Mouse (Mus musculus): ENCODE measurements around the gene Fkbp5. TPM values are rescaled to one million over a fixed set of nuclear protein-coding genes. Genes with fewer than 3 reads are reported as not detected.

The Fkbp5 gene
- polyA plus RNA-seq, 1 experiment from 2014 or later, result 12.8 TPM

DNA sequence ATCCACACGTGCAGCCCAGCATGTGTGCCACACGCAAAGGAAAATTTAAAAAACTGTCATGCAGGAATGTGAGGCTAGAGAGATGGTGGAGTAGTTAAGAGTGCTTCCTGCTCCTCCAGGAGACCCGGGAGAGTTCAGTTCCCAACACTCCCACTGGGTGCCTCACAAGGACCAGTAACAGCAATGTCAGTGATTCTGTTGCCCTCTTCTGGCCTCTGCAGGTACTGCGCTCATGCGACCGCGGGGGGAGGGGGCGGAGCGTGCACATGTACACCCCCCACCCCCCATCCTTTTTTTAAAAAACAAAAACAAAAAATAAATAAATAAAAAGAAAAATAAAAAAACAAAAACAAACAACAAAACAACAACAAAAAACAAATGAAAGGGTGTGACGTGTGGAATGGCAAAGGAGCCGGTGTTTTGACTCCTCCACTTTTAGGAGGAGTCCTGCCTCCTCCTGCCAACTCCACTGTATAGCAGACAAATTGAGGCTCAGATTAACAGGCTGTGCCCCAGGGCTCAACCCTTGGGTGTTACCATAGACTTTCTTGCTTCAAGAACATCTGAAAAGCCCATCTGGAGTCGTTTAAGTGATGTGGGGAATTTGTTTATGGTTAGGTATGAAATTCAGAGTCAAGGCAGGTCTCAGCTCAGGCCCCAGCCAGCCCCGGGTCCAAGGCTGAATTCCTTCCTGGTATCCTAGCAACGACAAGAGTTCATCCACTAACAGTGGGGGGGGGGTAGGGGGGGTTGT is 35.9 kb upstream of the Fkbp5 start:
- Histone ChIP-seq H3K36me3 (replicated peaks; ENCODE audit: control insufficient read depth, insufficient read depth, low read depth, low read length) (no peaks in the 10 kb centered on the region), H3K4me3 (ENCODE audit: low read depth, low read length) (no peak overlapping the region), H3K4me2 (ENCODE audit: low read depth, low read length) (no peak overlapping the region), H3K9me3 (replicated peaks; ENCODE audit: control insufficient read depth, low read length) (no peaks in the 10 kb centered on the region), H3K9ac (replicated peaks; ENCODE audit: low read length) (no peak overlapping the region), H3K27ac (replicated peaks; ENCODE audit: low read depth, low read length) (no peak overlapping the region), H3K27me3 (ENCODE audit: control insufficient read depth, insufficient read depth, low read length) (no peaks in the 10 kb centered on the region), H3K4me1 (ENCODE audit: control insufficient read depth, insufficient read depth, low read length) (no peaks in the 10 kb centered on the region; the same call in 1 of the 2 replicates)
- DNase-seq (ENCODE audit: low spot score), result peak; percentile 95
- WGBS, result 5% methylated on average over 14 of the region's 14 CpGs
- peak; percentile 75 for ATAC-seq (replicated peaks; ENCODE audit: insufficient number of reproducible peaks, low FRiP score, low TSS enrichment, low read depth)

DNA sequence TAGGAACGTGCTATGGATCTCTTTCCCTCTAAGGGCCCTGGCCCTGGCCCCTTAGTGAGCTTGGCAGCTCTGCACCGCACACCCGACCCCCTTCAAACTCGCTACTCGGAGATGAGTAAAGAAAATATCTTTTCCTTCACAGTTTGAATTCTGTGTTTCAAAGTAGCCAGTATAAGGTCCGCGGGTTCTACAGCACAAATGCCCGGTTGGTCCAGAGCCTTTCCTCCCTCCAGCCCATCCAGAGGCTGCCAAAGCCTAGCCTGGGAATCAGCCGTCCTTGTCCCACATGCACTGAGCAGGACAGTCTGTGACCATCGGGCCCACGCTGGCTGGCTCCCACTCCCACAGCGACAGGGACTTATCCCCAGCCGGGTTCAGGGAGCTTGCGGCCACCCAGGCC is 31.8 kb upstream of the Fkbp5 start, which contains the start of gene Clpsl2:
Clpsl2 (plus strand) TSS at position 301 of the 400 bp plus-strand sequence.
- H3K27me3 ChIP-seq (ENCODE audit: control insufficient read depth, insufficient read depth, low read length), result no peaks in the 10 kb centered on the region
- H3K4me3 ChIP-seq (ENCODE audit: low read depth, low read length), result no peak within 1 kb of the TSS
- ATAC-seq (replicated peaks; ENCODE audit: insufficient number of reproducible peaks, low FRiP score, low TSS enrichment, low read depth) (no peak), DNase-seq (ENCODE audit: low spot score) (no peak)
- no peaks in the 10 kb centered on the region for H3K9me3 ChIP-seq (replicated peaks; ENCODE audit: control insufficient read depth, low read length)
- no peaks in the 10 kb centered on the region for H3K4me1 ChIP-seq (ENCODE audit: control insufficient read depth, insufficient read depth, low read length)
- WGBS, result 72% methylated on average over 14 of the region's 14 CpGs
- H3K9ac ChIP-seq (replicated peaks; ENCODE audit: low read length), result no peak within 1 kb of the TSS
- H3K27ac ChIP-seq (replicated peaks; ENCODE audit: low read depth, low read length), result no peak within 1 kb of the TSS
- H3K4me2 ChIP-seq (ENCODE audit: low read depth, low read length), result no peak within 1 kb of the TSS
- H3K36me3 ChIP-seq (replicated peaks; ENCODE audit: control insufficient read depth, insufficient read depth, low read depth, low read length), result no peaks in the 10 kb centered on the region

GRCm38 (mm10) chr17:28548550-28548949 is 31.2 kb upstream of the Fkbp5 start:
- H3K27ac ChIP-seq (replicated peaks; ENCODE audit: low read depth, low read length), result no peak overlapping the region
- 54% methylated on average over 11 of the region's 11 CpGs for WGBS
- no peaks in the 10 kb centered on the region for H3K27me3 ChIP-seq (ENCODE audit: control insufficient read depth, insufficient read depth, low read length)
- H3K36me3 ChIP-seq (replicated peaks; ENCODE audit: control insufficient read depth, insufficient read depth, low read depth, low read length), result no peaks in the 10 kb centered on the region
- H3K4me3 ChIP-seq (ENCODE audit: low read depth, low read length), result no peak overlapping the region
- no peak overlapping the region for H3K9ac ChIP-seq (replicated peaks; ENCODE audit: low read length)
- no peaks in the 10 kb centered on the region for H3K4me1 ChIP-seq (ENCODE audit: control insufficient read depth, insufficient read depth, low read length)
- no peaks in the 10 kb centered on the region for H3K9me3 ChIP-seq (replicated peaks; ENCODE audit: control insufficient read depth, low read length)
- no peak for DNase-seq (ENCODE audit: low spot score)
- no peak for ATAC-seq (replicated peaks; ENCODE audit: insufficient number of reproducible peaks, low FRiP score, low TSS enrichment, low read depth)
- H3K4me2 ChIP-seq (ENCODE audit: low read depth, low read length), result no peak overlapping the region

DNA sequence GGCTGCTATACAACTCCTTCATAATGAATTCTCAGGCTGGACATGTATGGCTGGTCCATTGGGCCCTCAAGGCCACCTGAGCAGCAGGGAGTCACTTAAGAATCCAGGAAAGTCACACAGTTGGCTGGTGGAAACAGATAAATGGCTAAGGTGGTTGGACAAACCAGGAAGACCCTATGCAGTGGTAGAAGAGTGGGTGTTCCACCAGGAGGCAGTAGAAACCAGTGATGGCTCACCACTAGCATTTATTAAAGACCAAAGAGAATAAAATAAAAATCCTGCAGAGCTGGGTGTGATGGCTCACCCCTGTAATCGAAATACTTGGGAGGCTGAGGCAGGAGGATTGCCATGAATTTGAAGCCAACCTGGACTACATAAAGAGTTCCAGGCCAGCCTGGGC is 29.6 kb upstream of the Fkbp5 start:
- DNase-seq (ENCODE audit: low spot score) (no peak), ATAC-seq (replicated peaks; ENCODE audit: insufficient number of reproducible peaks, low FRiP score, low TSS enrichment, low read depth) (no peak)
- Histone ChIP-seq H3K9ac (replicated peaks; ENCODE audit: low read length) (no peak overlapping the region), H3K4me1 (ENCODE audit: control insufficient read depth, insufficient read depth, low read length) (no peaks in the 10 kb centered on the region), H3K27me3 (ENCODE audit: control insufficient read depth, insufficient read depth, low read length) (no peaks in the 10 kb centered on the region), H3K4me3 (ENCODE audit: low read depth, low read length) (no peak overlapping the region), H3K9me3 (replicated peaks; ENCODE audit: control insufficient read depth, low read length) (no peaks in the 10 kb centered on the region), H3K36me3 (replicated peaks; ENCODE audit: control insufficient read depth, insufficient read depth, low read depth, low read length) (no peaks in the 10 kb centered on the region), H3K27ac (replicated peaks; ENCODE audit: low read depth, low read length) (no peak overlapping the region), H3K4me2 (ENCODE audit: low read depth, low read length) (no peak overlapping the region)
- WGBS, result 83% methylated on average over 1 of the region's 1 CpGs

DNA sequence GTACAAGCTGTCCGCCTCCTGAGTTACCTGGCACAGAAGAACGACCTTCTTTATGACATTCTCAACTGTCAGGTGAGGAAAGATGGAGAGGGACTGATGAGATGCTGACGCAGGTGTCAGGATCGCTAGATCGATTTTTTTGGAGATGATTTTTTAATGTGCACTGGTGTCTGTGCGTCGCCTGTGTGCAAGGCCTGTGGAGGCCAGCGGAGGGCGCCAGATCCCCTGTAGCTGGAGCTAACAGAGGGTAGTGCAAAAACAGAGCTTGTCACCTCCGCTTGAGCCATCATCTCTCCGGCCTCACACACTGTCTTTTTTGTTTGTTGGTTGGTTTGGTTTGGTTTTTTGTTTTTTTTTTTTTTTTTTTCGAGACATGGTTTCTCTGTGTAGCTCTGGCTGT is 20.6 kb upstream of the Fkbp5 start:
- Histone ChIP-seq H3K36me3 (replicated peaks; ENCODE audit: control insufficient read depth, insufficient read depth, low read depth, low read length) (no peaks in the 10 kb centered on the region), H3K4me1 (ENCODE audit: control insufficient read depth, insufficient read depth, low read length) (no peaks in the 10 kb centered on the region), H3K9me3 (replicated peaks; ENCODE audit: control insufficient read depth, low read length) (no peaks in the 10 kb centered on the region), H3K4me2 (ENCODE audit: low read depth, low read length) (no peak overlapping the region), H3K27ac (replicated peaks; ENCODE audit: low read depth, low read length) (no peak overlapping the region), H3K27me3 (ENCODE audit: control insufficient read depth, insufficient read depth, low read length) (no peaks in the 10 kb centered on the region), H3K9ac (replicated peaks; ENCODE audit: low read length) (no peak overlapping the region), H3K4me3 (ENCODE audit: low read depth, low read length) (no peak overlapping the region)
- DNase-seq (ENCODE audit: low spot score) (no peak), ATAC-seq (replicated peaks; ENCODE audit: insufficient number of reproducible peaks, low FRiP score, low TSS enrichment, low read depth) (no peak)
- WGBS, result 48% methylated on average over 12 of the region's 12 CpGs

- H3K36me3 ChIP-seq (replicated peaks; ENCODE audit: control insufficient read depth, insufficient read depth, low read depth, low read length), result no peaks in the 10 kb centered on the region
- ATAC-seq (replicated peaks; ENCODE audit: insufficient number of reproducible peaks, low FRiP score, low TSS enrichment, low read depth), result no peak
- no peak overlapping the region for H3K4me3 ChIP-seq (ENCODE audit: low read depth, low read length)
- no peaks in the 10 kb centered on the region for H3K27me3 ChIP-seq (ENCODE audit: control insufficient read depth, insufficient read depth, low read length)
- H3K9me3 ChIP-seq (replicated peaks; ENCODE audit: control insufficient read depth, low read length), result no peaks in the 10 kb centered on the region
- DNase-seq (ENCODE audit: low spot score), result no peak
- 87% methylated on average over 13 of the region's 13 CpGs for WGBS
- no peaks in the 10 kb centered on the region; the same call in 1 of the 2 replicates for H3K4me1 ChIP-seq (ENCODE audit: control insufficient read depth, insufficient read depth, low read length)
- no peak overlapping the region for H3K9ac ChIP-seq (replicated peaks; ENCODE audit: low read length)
- no peak overlapping the region for H3K27ac ChIP-seq (replicated peaks; ENCODE audit: low read depth, low read length)
- no peak overlapping the region for H3K4me2 ChIP-seq (ENCODE audit: low read depth, low read length)
Measured at GRCm38 (mm10) chr17:28533327-28533726, 16.0 kb upstream of the Fkbp5 start.

GRCm38 (mm10) chr17:28532557-28532956 is 15.2 kb upstream of the Fkbp5 start:
- ATAC-seq (replicated peaks; ENCODE audit: insufficient number of reproducible peaks, low FRiP score, low TSS enrichment, low read depth), result no peak
- H3K4me2 ChIP-seq (ENCODE audit: low read depth, low read length), result no peak overlapping the region
- no peak for DNase-seq (ENCODE audit: low spot score)
- H3K27me3 ChIP-seq (ENCODE audit: control insufficient read depth, insufficient read depth, low read length), result no peaks in the 10 kb centered on the region
- no peak overlapping the region for H3K27ac ChIP-seq (replicated peaks; ENCODE audit: low read depth, low read length)
- no peak overlapping the region for H3K4me3 ChIP-seq (ENCODE audit: low read depth, low read length)
- no peak overlapping the region for H3K9ac ChIP-seq (replicated peaks; ENCODE audit: low read length)
- H3K36me3 ChIP-seq (replicated peaks; ENCODE audit: control insufficient read depth, insufficient read depth, low read depth, low read length), result no peaks in the 10 kb centered on the region
- H3K9me3 ChIP-seq (replicated peaks; ENCODE audit: control insufficient read depth, low read length), result no peaks in the 10 kb centered on the region
- WGBS, result 87% methylated on average over 7 of the region's 7 CpGs
- H3K4me1 ChIP-seq (ENCODE audit: control insufficient read depth, insufficient read depth, low read length), result peaks cover 2% of the 10 kb centered on the region; the same call in 1 of the 2 replicates

DNA sequence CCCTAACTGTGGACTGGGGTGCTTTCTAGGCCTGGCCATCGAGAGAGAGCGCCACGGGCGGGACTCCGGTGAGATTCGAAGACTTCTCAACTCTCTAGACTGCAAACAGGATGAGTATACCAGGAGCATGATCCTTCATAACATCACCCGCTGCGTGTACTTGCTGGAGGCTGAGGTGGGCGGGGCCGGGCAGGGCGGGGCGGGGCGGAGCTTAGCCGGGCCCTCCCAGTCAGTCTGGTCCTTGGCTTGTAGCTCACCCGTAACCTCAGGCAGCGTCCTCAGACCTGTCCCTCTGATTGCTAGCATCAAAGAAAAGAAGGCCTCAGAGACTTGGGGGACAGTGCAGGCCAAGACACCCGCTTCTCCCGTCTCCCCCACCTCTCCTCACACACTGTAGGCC is 14.6 kb upstream of the Fkbp5 start:
- Histone ChIP-seq H3K9ac (replicated peaks; ENCODE audit: low read length) (no peak overlapping the region), H3K4me3 (ENCODE audit: low read depth, low read length) (no peak overlapping the region), H3K27ac (replicated peaks; ENCODE audit: low read depth, low read length) (no peak overlapping the region), H3K27me3 (ENCODE audit: control insufficient read depth, insufficient read depth, low read length) (no peaks in the 10 kb centered on the region), H3K9me3 (replicated peaks; ENCODE audit: control insufficient read depth, low read length) (no peaks in the 10 kb centered on the region), H3K4me1 (ENCODE audit: control insufficient read depth, insufficient read depth, low read length) (peaks cover 2% of the 10 kb centered on the region; the same call in 1 of the 2 replicates), H3K36me3 (replicated peaks; ENCODE audit: control insufficient read depth, insufficient read depth, low read depth, low read length) (no peaks in the 10 kb centered on the region), H3K4me2 (ENCODE audit: low read depth, low read length) (0 out of 2 replicates have a peak overlapping the region, but pooled peaks have one; percentile 10)
- 13% methylated on average over 18 of the region's 18 CpGs for WGBS
- peak; percentile 40 for DNase-seq (ENCODE audit: low spot score)
- no peak for ATAC-seq (replicated peaks; ENCODE audit: insufficient number of reproducible peaks, low FRiP score, low TSS enrichment, low read depth)

All from embryonic facial prominence, embryonic 11.5 days (tissue).